Mouse (Mus musculus) kidney, postnatal 10 days (tissue): Measurements from ENCODE around the gene Gm7173.

ENCODE experiments used
- DNase-seq: peaks from one replicate; pipeline ENCODE4 v3.0.0; 2021; ENCODE audit warnings: mixed read lengths

Gene Gm7173

GRCm38 (mm10) chrX:79516977-79517645, at the start of gene Gm7173:
Gene Gm7173 (minus strand): TSS chrX:79517285.
- DNase-seq, result peak; percentile 24

- DNase-seq, result no peak
Measured at GRCm38 (mm10) chrX:79517646-79518016, 546 bp upstream of the Gm7173 start.

GRCm38 (mm10) chrX:79316790-79317189, 200.3 kb downstream of the Gm7173 start:
- no peak for DNase-seq
